ENCODE assay signal across 31 mouse cellular contexts in genomic region chr7:78558503-78558902, GRCm38 (mm10).
"Had no signal": no experiment of that assay in that cellular context is flagged by ENCODE, and none has a peak within 500 bp of the region (broad histone marks: within the 10 kb centered on the region; RNA-seq: fewer than 3 reads in every experiment).

No protein-coding gene starts in this region.

- H3K4me2 ChIP-seq: limb, embryonic 12.5 days; limb, embryonic 13.5 days; limb, embryonic 15.5 days; liver, embryonic 11.5 days; liver, embryonic 12.5 days; liver, embryonic 13.5 days; liver, embryonic 15.5 days; lung, embryonic 14.5 days; lung, embryonic 15.5 days; midbrain, embryonic 12.5 days; midbrain, embryonic 13.5 days; midbrain, embryonic 15.5 days; neural tube, embryonic 12.5 days had no signal

- H3K36me3 ChIP-seq: limb, embryonic 10.5 days; limb, embryonic 12.5 days; limb, embryonic 13.5 days; limb, embryonic 15.5 days; liver, embryonic 12.5 days; liver, embryonic 13.5 days; liver, embryonic 15.5 days; lung, embryonic 15.5 days; midbrain, embryonic 12.5 days; midbrain, embryonic 15.5 days; neural tube, embryonic 12.5 days had no signal

- H3K27me3 ChIP-seq: limb, embryonic 13.5 days; limb, embryonic 15.5 days; liver, embryonic 12.5 days; liver, embryonic 13.5 days; liver, embryonic 15.5 days; lung, embryonic 15.5 days; megakaryocyte, embryonic 14.5 days; midbrain, embryonic 12.5 days; midbrain, embryonic 13.5 days; midbrain, embryonic 15.5 days; neural tube, embryonic 12.5 days had no signal

- H3K27ac ChIP-seq: left cerebral cortex, adult 2 months; limb, embryonic 10.5 days; limb, embryonic 12.5 days; limb, embryonic 13.5 days; limb, embryonic 15.5 days; liver, embryonic 12.5 days; liver, embryonic 13.5 days; liver, embryonic 14.5 days; liver, embryonic 15.5 days; lung, embryonic 15.5 days; macrophage; midbrain, embryonic 12.5 days; midbrain, embryonic 13.5 days; midbrain, embryonic 15.5 days; neural tube, embryonic 12.5 days had no signal

- DNase-seq: left cerebral cortex, postnatal 4 days; liver; liver, embryonic 13.5 days; liver, postnatal 0 days; lung, adult 18-20 months; lung, adult 2 months; lung, embryonic 14.5 days; lung, postnatal 10 days; lung, postnatal 14 days; lung, postnatal 36 days; lung, postnatal 4 days; midbrain, embryonic 14.5 days had no signal

- H3K4me1 ChIP-seq: limb, embryonic 10.5 days; limb, embryonic 12.5 days; limb, embryonic 13.5 days; limb, embryonic 15.5 days; liver, embryonic 12.5 days; liver, embryonic 13.5 days; liver, embryonic 15.5 days; lung, embryonic 15.5 days; megakaryocyte, embryonic 14.5 days; midbrain, embryonic 12.5 days; midbrain, embryonic 13.5 days; midbrain, embryonic 15.5 days; neural tube, embryonic 12.5 days had no signal

- ATAC-seq: liver, embryonic 12.5 days; liver, postnatal 0 days; lung, postnatal 0 days; midbrain, embryonic 13.5 days; midbrain, embryonic 15.5 days; midbrain, embryonic 16.5 days had no signal

- H3K9me3 ChIP-seq: limb, embryonic 10.5 days; limb, embryonic 12.5 days; limb, embryonic 13.5 days; limb, embryonic 15.5 days; liver, embryonic 12.5 days; liver, embryonic 13.5 days; liver, embryonic 15.5 days; lung, embryonic 15.5 days; megakaryocyte, embryonic 14.5 days; midbrain, embryonic 12.5 days; midbrain, embryonic 13.5 days; midbrain, embryonic 15.5 days; neural tube, embryonic 12.5 days had no signal

- H3K9ac ChIP-seq: limb, embryonic 12.5 days; limb, embryonic 13.5 days; limb, embryonic 15.5 days; liver, embryonic 12.5 days; liver, embryonic 13.5 days; liver, embryonic 14.5 days; liver, embryonic 15.5 days; liver, postnatal 0 days; lung, embryonic 14.5 days; lung, embryonic 15.5 days; midbrain, embryonic 12.5 days; midbrain, embryonic 13.5 days; midbrain, embryonic 15.5 days; neural tube, embryonic 12.5 days had no signal

- H3K4me3 ChIP-seq: left cerebral cortex, adult 2 months; limb, embryonic 10.5 days; limb, embryonic 12.5 days; limb, embryonic 13.5 days; limb, embryonic 15.5 days; liver, embryonic 12.5 days; liver, embryonic 13.5 days; liver, embryonic 15.5 days; lung, embryonic 15.5 days; megakaryocyte, embryonic 14.5 days; midbrain, embryonic 12.5 days; midbrain, embryonic 13.5 days; midbrain, embryonic 15.5 days; myocyte; neural tube, embryonic 12.5 days had no signal
